Mouse (Mus musculus) ES-Bruce4 (cell line): ENCODE results near the gene Gm49361. TPM values are rescaled to one million over a fixed set of nuclear protein-coding genes. Genes with fewer than 3 reads are reported as not detected.
A peak's percentile ranks its signal among the peaks of the same experiment; 100 is the strongest.

ENCODE experiments used
- H3K27ac ChIP-seq: 2 replicates; pipeline ENCODE4 v1.5.1; 2012; ENCODE audit warnings: low read length, inconsistent platforms; ENCODE audit not compliant: insufficient read depth
- H3K27me3 ChIP-seq: 2 replicates; pipeline ENCODE4 v1.6.1; 2012; ENCODE audit warnings: mild to moderate bottlenecking, low read length, inconsistent platforms; ENCODE audit not compliant: control insufficient read depth, poor library complexity, insufficient read depth, severe bottlenecking
- H3K36me3 ChIP-seq: 2 replicates; pipeline ENCODE4 v1.6.1; 2012; ENCODE audit warnings: inconsistent platforms, mild to moderate bottlenecking, low read length, moderate library complexity; ENCODE audit not compliant: control insufficient read depth, poor library complexity, insufficient read depth, severe bottlenecking
- H3K4me1 ChIP-seq: one replicate; pipeline ENCODE4 v1.8.1; 2011; ENCODE audit warnings: low read length; ENCODE audit not compliant: control insufficient read depth, insufficient read depth
- H3K4me3 ChIP-seq: 2 replicates; pipeline ENCODE4 v1.5.1; 2011; ENCODE audit warnings: low read depth, mild to moderate bottlenecking, low read length
- H3K9ac ChIP-seq: 2 replicates; pipeline ENCODE4 v1.6.1; 2012; ENCODE audit warnings: low read depth, mild to moderate bottlenecking, inconsistent platforms; ENCODE audit not compliant: poor library complexity, severe bottlenecking
- H3K9me3 ChIP-seq: replicated peaks from 2 replicates; pipeline ENCODE4 v1.6.1; 2012; ENCODE audit warnings: mild to moderate bottlenecking, low read length, inconsistent platforms; ENCODE audit not compliant: control insufficient read depth, poor library complexity, insufficient read depth, severe bottlenecking
- CTCF ChIP-seq: IDR thresholded peaks from one replicate; pipeline ENCODE4 v1.8.1; 2011; ENCODE audit warnings: low read depth, low read length
- EP300 ChIP-seq: IDR thresholded peaks from 2 replicates; pipeline ENCODE4 v1.6.1; 2011; ENCODE audit warnings: low read depth, low read length; ENCODE audit not compliant: insufficient read depth
- POLR2A ChIP-seq: IDR thresholded peaks from one replicate; pipeline ENCODE4 v1.8.1; 2011; ENCODE audit warnings: low read length; ENCODE audit not compliant: insufficient read depth
- polyA plus RNA-seq: library from polyadenylated mRNA; stranded (reverse); fragments of >200 nt; gene quantifications from 2 replicates; pipeline ENCODE4 v1.2.4, GENCODE M21; 2011; ENCODE audit warnings: low read depth; ENCODE audit not compliant: missing spikeins, insufficient read depth, insufficient read length

The Gm49361 gene
- polyA plus RNA-seq, 1 experiment = not detected

- H3K36me3 ChIP-seq = no peaks in the 10 kb centered on the region
- H3K9ac ChIP-seq = no peak overlapping the region
- no peak for TF ChIP-seq EP300
- no peak for TF ChIP-seq POLR2A
- TF ChIP-seq CTCF = no peak
- no peaks in the 10 kb centered on the region for H3K27me3 ChIP-seq
- no peaks in the 10 kb centered on the region for H3K4me1 ChIP-seq
- H3K27ac ChIP-seq = no peak overlapping the region
- no peak overlapping the region for H3K4me3 ChIP-seq
- H3K9me3 ChIP-seq = no peaks in the 10 kb centered on the region
These were observed 38.6 kb downstream of the Gm49361 start for GRCm38 (mm10) chr14:57707100-57707893.

GRCm38 (mm10) chr14:57706760-57707099, 39.2 kb downstream of the Gm49361 start:
- no peaks in the 10 kb centered on the region for H3K36me3 ChIP-seq
- no peaks in the 10 kb centered on the region for H3K27me3 ChIP-seq
- no peak overlapping the region for H3K4me3 ChIP-seq
- H3K9me3 ChIP-seq = no peaks in the 10 kb centered on the region
- H3K4me1 ChIP-seq = peaks cover 2% of the 10 kb centered on the region
- TF ChIP-seq CTCF (no peak), POLR2A (no peak)
- H3K9ac ChIP-seq = no peak overlapping the region
- H3K27ac ChIP-seq = no peak overlapping the region

GRCm38 (mm10) chr14:57705759-57706158, 40.1 kb downstream of the Gm49361 start:
- H3K27me3 ChIP-seq = no peaks in the 10 kb centered on the region
- no peak overlapping the region for H3K9ac ChIP-seq
- TF ChIP-seq POLR2A = no peak
- TF ChIP-seq CTCF = no peak
- TF ChIP-seq EP300 = no peak
- H3K4me3 ChIP-seq = no peak overlapping the region
- no peaks in the 10 kb centered on the region for H3K36me3 ChIP-seq
- H3K4me1 ChIP-seq = peaks cover 2% of the 10 kb centered on the region
- H3K27ac ChIP-seq = no peak overlapping the region
- H3K9me3 ChIP-seq = no peaks in the 10 kb centered on the region

GRCm38 (mm10) chr14:57705075-57705474, 40.8 kb downstream of the Gm49361 start:
- H3K9me3 ChIP-seq = no peaks in the 10 kb centered on the region
- H3K4me3 ChIP-seq = no peak overlapping the region
- no peak overlapping the region for H3K27ac ChIP-seq
- no peak overlapping the region for H3K9ac ChIP-seq
- H3K27me3 ChIP-seq = no peaks in the 10 kb centered on the region
- peaks cover 2% of the 10 kb centered on the region for H3K4me1 ChIP-seq
- H3K36me3 ChIP-seq = no peaks in the 10 kb centered on the region
- TF ChIP-seq POLR2A (no peak), EP300 (no peak), CTCF (no peak)

- Histone ChIP-seq H3K9ac (no peak overlapping the region), H3K27ac (no peak overlapping the region), H3K9me3 (no peaks in the 10 kb centered on the region), H3K4me1 (peaks cover 2% of the 10 kb centered on the region), H3K36me3 (no peaks in the 10 kb centered on the region), H3K4me3 (no peak overlapping the region), H3K27me3 (no peaks in the 10 kb centered on the region)
- TF ChIP-seq EP300 (no peak), POLR2A (no peak), CTCF (no peak)
These were observed 43.9 kb downstream of the Gm49361 start for GRCm38 (mm10) chr14:57701915-57702477.

GRCm38 (mm10) chr14:57699461-57699970, 46.4 kb downstream of the Gm49361 start:
- Histone ChIP-seq H3K9ac (no peak overlapping the region), H3K27me3 (no peaks in the 10 kb centered on the region), H3K36me3 (no peaks in the 10 kb centered on the region), H3K9me3 (no peaks in the 10 kb centered on the region), H3K4me3 (peak overlapping the region; percentile 28), H3K27ac (no peak overlapping the region), H3K4me1 (peaks cover 2% of the 10 kb centered on the region)
- TF ChIP-seq CTCF = no peak
- TF ChIP-seq EP300 = no peak
- no peak for TF ChIP-seq POLR2A
